Mouse (Mus musculus) liver, adult 2 months (tissue): Measurements from ENCODE around the gene Timp2.

Experiments used
- CTCF ChIP-seq: fragments of 200-500 bp; IDR thresholded peaks from 2 replicates; pipeline ENCODE4 v1.5.1; 2011; ENCODE audit warnings: low read depth, low read length, control low read depth
- POLR2A ChIP-seq: fragments of 200-500 bp; IDR thresholded peaks from 2 replicates; pipeline ENCODE4 v1.6.1; 2011; ENCODE audit warnings: low read length, control low read depth; ENCODE audit not compliant: insufficient read depth; ENCODE audit errors: extremely low read depth

- TF ChIP-seq POLR2A (no peak), CTCF (no peak)
Observed at GRCm38 (mm10) chr11:118393991-118394390, 38.5 kb upstream of the Timp2 start.
